ENCODE assay signal across 24 mouse cellular contexts in the genomic region with DNA sequence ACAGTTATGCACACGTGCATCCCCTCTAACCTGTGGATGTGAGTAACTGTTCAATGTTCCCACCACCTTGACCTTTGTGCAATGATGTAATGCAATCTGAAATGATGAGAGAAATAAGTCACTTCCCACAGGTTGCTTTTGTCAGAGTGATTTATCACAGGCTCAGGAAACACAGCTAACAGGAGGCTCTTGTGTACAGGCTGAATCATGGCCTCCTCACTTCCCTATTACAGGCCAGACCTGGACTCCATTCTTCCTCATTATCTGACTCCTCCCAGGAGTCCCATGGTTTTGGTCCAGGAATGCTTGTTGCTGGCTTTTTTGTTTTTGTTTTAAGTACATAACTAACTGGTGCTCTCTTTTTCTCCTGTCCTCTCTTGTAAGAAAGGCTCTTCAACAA.
"Had no signal": no experiment of that assay in that cellular context is flagged by ENCODE, and none has a peak within 500 bp of the region (broad histone marks: within the 10 kb centered on the region; RNA-seq: fewer than 3 reads in every experiment).

No protein-coding gene starts in this region.

- H3K4me1 ChIP-seq: limb, embryonic 12.5 days; limb, embryonic 15.5 days; megakaryocyte, embryonic 14.5 days; neural tube, embryonic 12.5 days; neural tube, embryonic 15.5 days; stomach, embryonic 15.5 days had no signal

- H3K9me3 ChIP-seq: limb, embryonic 12.5 days; limb, embryonic 15.5 days; neural tube, embryonic 12.5 days; neural tube, embryonic 15.5 days; stomach, embryonic 15.5 days had no signal

- H3K4me2 ChIP-seq: limb, embryonic 12.5 days; limb, embryonic 15.5 days; liver, embryonic 11.5 days; lung, embryonic 14.5 days; midbrain, embryonic 11.5 days; neural tube, embryonic 12.5 days; neural tube, embryonic 15.5 days; stomach, embryonic 15.5 days had no signal

- ATAC-seq: liver, postnatal 0 days; lung, postnatal 0 days had no signal

- H3K27me3 ChIP-seq: limb, embryonic 12.5 days; limb, embryonic 15.5 days; megakaryocyte, embryonic 14.5 days; neural tube, embryonic 12.5 days; neural tube, embryonic 15.5 days; stomach, embryonic 15.5 days had no signal

- DNase-seq: kidney, adult 18-20 months; kidney, adult 9 months; kidney, postnatal 14 days; kidney, postnatal 4 days; layer of hippocampus, adult 9-11 months; liver, postnatal 0 days; lung, embryonic 14.5 days; midbrain, embryonic 14.5 days; right cerebral cortex, adult 18-20 months; right cerebral cortex, postnatal 25 days; spleen, adult 18-20 months; thymus, postnatal 36 days had no signal

- H3K36me3 ChIP-seq: limb, embryonic 12.5 days; limb, embryonic 15.5 days; neural tube, embryonic 12.5 days; neural tube, embryonic 15.5 days; stomach, embryonic 15.5 days had no signal

- H3K4me3 ChIP-seq: layer of hippocampus, adult 2 months; limb, embryonic 12.5 days; limb, embryonic 15.5 days; megakaryocyte, embryonic 14.5 days; neural tube, embryonic 12.5 days; neural tube, embryonic 15.5 days; stomach, embryonic 15.5 days had no signal

- H3K27ac ChIP-seq: layer of hippocampus, adult 2 months; limb, embryonic 12.5 days; limb, embryonic 15.5 days; liver, embryonic 14.5 days; macrophage; neural tube, embryonic 12.5 days; neural tube, embryonic 15.5 days; stomach, embryonic 15.5 days had no signal

- H3K9ac ChIP-seq: limb, embryonic 12.5 days; limb, embryonic 15.5 days; liver, embryonic 14.5 days; liver, postnatal 0 days; lung, embryonic 14.5 days; neural tube, embryonic 12.5 days; neural tube, embryonic 15.5 days; stomach, embryonic 15.5 days had no signal
